Mouse (Mus musculus): ENCODE results near the gene Six5. TPM values are rescaled to one million over a fixed set of nuclear protein-coding genes. Genes with fewer than 3 reads are reported as not detected.

Gene Six5
- polyA plus RNA-seq, 1 experiment = 20.0 TPM

- peak; percentile 65 for DNase-seq
- Histone ChIP-seq H3K27me3 (ENCODE audit: control insufficient read depth, insufficient read depth, low read length) (peaks cover 11% of the 10 kb centered on the region; the same call in 1 of the 2 replicates), H3K4me3 (ENCODE audit: control insufficient read depth, insufficient read depth, low read length) (no peak overlapping the region), H3K4me1 (replicated peaks; ENCODE audit: control insufficient read depth, insufficient read depth, low read length) (peaks cover 24% of the 10 kb centered on the region), H3K27ac (ENCODE audit: control insufficient read depth, insufficient read depth, low read length) (no peak overlapping the region), H3K36me3 (ENCODE audit: control insufficient read depth, insufficient read depth, low read length) (no peaks in the 10 kb centered on the region)
- TF ChIP-seq CTCF (IDR thresholded peaks at IDR 0.05; ENCODE audit: borderline replicate concordance, control insufficient read depth, extremely low read depth, insufficient read depth, low read length, poor library complexity) = peak; percentile 73; the same call in 1 of the 2 replicates
- no peak for TF ChIP-seq POLR2A (IDR thresholded peaks at IDR 0.05; ENCODE audit: control insufficient read depth, extremely low read depth, insufficient read depth, low read length, poor library complexity)
- WGBS = 67% methylated on average over 9 of the region's 9 CpGs
Observed at GRCm38 (mm10) chr7:19073504-19073903, 20.9 kb upstream of the Six5 start.

- 95% methylated on average over 6 of the region's 6 CpGs for WGBS
- H3K27ac ChIP-seq (ENCODE audit: control insufficient read depth, insufficient read depth, low read length) = no peak overlapping the region
- H3K4me3 ChIP-seq (ENCODE audit: control insufficient read depth, insufficient read depth, low read length) = no peak overlapping the region
- TF ChIP-seq CTCF (IDR thresholded peaks at IDR 0.05; ENCODE audit: borderline replicate concordance, control insufficient read depth, extremely low read depth, insufficient read depth, low read length, poor library complexity) = no peak
- no peak for TF ChIP-seq POLR2A (IDR thresholded peaks at IDR 0.05; ENCODE audit: control insufficient read depth, extremely low read depth, insufficient read depth, low read length, poor library complexity)
- DNase-seq = no peak
- H3K4me1 ChIP-seq (replicated peaks; ENCODE audit: control insufficient read depth, insufficient read depth, low read length) = peaks cover 24% of the 10 kb centered on the region
- no peaks in the 10 kb centered on the region for H3K36me3 ChIP-seq (ENCODE audit: control insufficient read depth, insufficient read depth, low read length)
- peaks cover 11% of the 10 kb centered on the region; the same call in 1 of the 2 replicates for H3K27me3 ChIP-seq (ENCODE audit: control insufficient read depth, insufficient read depth, low read length)
Observed at GRCm38 (mm10) chr7:19074494-19074893, 19.9 kb upstream of the Six5 start.

- no peak overlapping the region; the same call in 1 of the 2 replicates for H3K4me3 ChIP-seq (ENCODE audit: control insufficient read depth, insufficient read depth, low read length)
- H3K4me1 ChIP-seq (replicated peaks; ENCODE audit: control insufficient read depth, insufficient read depth, low read length) = peaks cover 24% of the 10 kb centered on the region
- TF ChIP-seq CTCF (IDR thresholded peaks at IDR 0.05; ENCODE audit: borderline replicate concordance, control insufficient read depth, extremely low read depth, insufficient read depth, low read length, poor library complexity) (no peak), POLR2A (IDR thresholded peaks at IDR 0.05; ENCODE audit: control insufficient read depth, extremely low read depth, insufficient read depth, low read length, poor library complexity) (no peak)
- peaks cover 11% of the 10 kb centered on the region; the same call in 1 of the 2 replicates for H3K27me3 ChIP-seq (ENCODE audit: control insufficient read depth, insufficient read depth, low read length)
- no peaks in the 10 kb centered on the region for H3K36me3 ChIP-seq (ENCODE audit: control insufficient read depth, insufficient read depth, low read length)
- no peak for DNase-seq
- no peak overlapping the region for H3K27ac ChIP-seq (ENCODE audit: control insufficient read depth, insufficient read depth, low read length)
- 52% methylated on average over 5 of the region's 5 CpGs for WGBS
Observed at GRCm38 (mm10) chr7:19075231-19075630, 19.2 kb upstream of the Six5 start.

GRCm38 (mm10) chr7:19075723-19076585, 18.4 kb upstream of the Six5 start, which contains the start of gene Dmwd:
Gene Dmwd, plus strand, starts transcription at chr7:19076227.
- Histone ChIP-seq H3K36me3 (ENCODE audit: control insufficient read depth, insufficient read depth, low read length) (no peaks in the 10 kb centered on the region), H3K4me1 (replicated peaks; ENCODE audit: control insufficient read depth, insufficient read depth, low read length) (peaks cover 24% of the 10 kb centered on the region), H3K27ac (ENCODE audit: control insufficient read depth, insufficient read depth, low read length) (no peak within 1 kb of the TSS), H3K27me3 (ENCODE audit: control insufficient read depth, insufficient read depth, low read length) (peaks cover 11% of the 10 kb centered on the region; the same call in 1 of the 2 replicates), H3K4me3 (ENCODE audit: control insufficient read depth, insufficient read depth, low read length) (peak within 1 kb of the TSS; percentile 41)
- WGBS = 2% methylated on average over 88 of the region's 91 CpGs
- TF ChIP-seq POLR2A (IDR thresholded peaks at IDR 0.05; ENCODE audit: control insufficient read depth, extremely low read depth, insufficient read depth, low read length, poor library complexity) = 0 out of 2 replicates have a peak, but pooled peaks have one; percentile 41
- no peak for TF ChIP-seq CTCF (IDR thresholded peaks at IDR 0.05; ENCODE audit: borderline replicate concordance, control insufficient read depth, extremely low read depth, insufficient read depth, low read length, poor library complexity)
- peak; percentile 87 for DNase-seq

- Histone ChIP-seq H3K36me3 (ENCODE audit: control insufficient read depth, insufficient read depth, low read length) (no peaks in the 10 kb centered on the region), H3K4me3 (ENCODE audit: control insufficient read depth, insufficient read depth, low read length) (peak overlapping the region; percentile 41), H3K27me3 (ENCODE audit: control insufficient read depth, insufficient read depth, low read length) (peaks cover 11% of the 10 kb centered on the region; the same call in 1 of the 2 replicates), H3K27ac (ENCODE audit: control insufficient read depth, insufficient read depth, low read length) (no peak overlapping the region), H3K4me1 (replicated peaks; ENCODE audit: control insufficient read depth, insufficient read depth, low read length) (peaks cover 24% of the 10 kb centered on the region)
- DNase-seq = peak; percentile 28
- WGBS = 1% methylated on average over 22 of the region's 22 CpGs
- TF ChIP-seq POLR2A (IDR thresholded peaks at IDR 0.05; ENCODE audit: control insufficient read depth, extremely low read depth, insufficient read depth, low read length, poor library complexity) = no peak
- no peak for TF ChIP-seq CTCF (IDR thresholded peaks at IDR 0.05; ENCODE audit: borderline replicate concordance, control insufficient read depth, extremely low read depth, insufficient read depth, low read length, poor library complexity)
Observed at GRCm38 (mm10) chr7:19076586-19076991, 17.8 kb upstream of the Six5 start.

- H3K27me3 ChIP-seq (ENCODE audit: control insufficient read depth, insufficient read depth, low read length) = peaks cover 11% of the 10 kb centered on the region; the same call in 1 of the 2 replicates
- no peaks in the 10 kb centered on the region for H3K36me3 ChIP-seq (ENCODE audit: control insufficient read depth, insufficient read depth, low read length)
- no peak for TF ChIP-seq POLR2A (IDR thresholded peaks at IDR 0.05; ENCODE audit: control insufficient read depth, extremely low read depth, insufficient read depth, low read length, poor library complexity)
- H3K4me3 ChIP-seq (ENCODE audit: control insufficient read depth, insufficient read depth, low read length) = no peak overlapping the region
- no peak overlapping the region for H3K27ac ChIP-seq (ENCODE audit: control insufficient read depth, insufficient read depth, low read length)
- peaks cover 24% of the 10 kb centered on the region for H3K4me1 ChIP-seq (replicated peaks; ENCODE audit: control insufficient read depth, insufficient read depth, low read length)
- peak; percentile 88 for DNase-seq
- WGBS = under 1% methylated on average over 14 of the region's 14 CpGs
Observed at GRCm38 (mm10) chr7:19077761-19078160, 16.6 kb upstream of the Six5 start.

Measured in thymus, adult 2 months (tissue).